Mouse (Mus musculus) brain, embryonic 14.5 days (tissue): ENCODE data around the gene Myl12a. TPM values are rescaled to one million over a fixed set of nuclear protein-coding genes. Genes with fewer than 3 reads are reported as not detected.

Experiments used
- DNase-seq: peaks from one replicate; pipeline ENCODE4 v3.0.0-alpha.2; 2011; ENCODE audit warnings: low read depth
- CTCF ChIP-seq: fragments of 200-500 bp; IDR thresholded peaks from 2 replicates; pipeline ENCODE4 v1.5.1; 2012; ENCODE audit warnings: inconsistent platforms, mild to moderate bottlenecking, moderate library complexity, borderline replicate concordance; ENCODE audit not compliant: insufficient read depth, insufficient read length; ENCODE audit errors: extremely low read depth
- POLR2A ChIP-seq: fragments of 200-500 bp; IDR thresholded peaks from 2 replicates; pipeline ENCODE4 v1.6.1; 2012; ENCODE audit warnings: mild to moderate bottlenecking, inconsistent platforms, borderline replicate concordance; ENCODE audit not compliant: poor library complexity, insufficient read depth, insufficient read length, severe bottlenecking; ENCODE audit errors: extremely low read depth
- polyA plus RNA-seq: library from polyadenylated mRNA; depleted of rRNA; stranded (reverse); fragments of >200 nt; gene quantifications from 2 replicates; pipeline ENCODE4 v1.2.3, GENCODE M21; 2012; rRNA removed

Myl12a gene
- 77.6 and 83.0 TPM in 2 replicates for polyA plus RNA-seq

- no peak for DNase-seq
- TF ChIP-seq POLR2A (no peak), CTCF (no peak)
Measured at GRCm38 (mm10) chr17:71002744-71003094, at the start of gene Myl12a. Myl12a (minus strand) TSS chr17:71002878.

DNA sequence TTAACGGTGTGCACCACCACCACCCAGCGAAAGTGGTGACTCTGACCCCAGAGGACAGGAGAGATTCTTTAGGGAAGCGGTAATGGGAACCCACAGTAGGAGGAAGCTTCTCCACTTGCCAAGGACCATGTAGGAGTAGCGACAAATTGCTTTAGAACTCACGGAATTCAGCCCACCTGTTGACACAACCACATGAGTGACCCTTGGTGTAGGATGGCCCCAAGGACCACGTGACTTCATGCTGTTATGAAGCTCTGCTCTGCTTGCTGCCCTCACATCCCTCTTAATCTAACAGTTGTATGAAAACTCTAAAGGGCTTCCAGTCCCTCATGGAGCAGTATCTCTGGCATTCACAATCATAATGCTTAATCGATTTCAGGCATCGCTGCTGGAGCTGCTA lies 46.6 kb upstream of the Myl12a start:
- TF ChIP-seq CTCF (no peak), POLR2A (no peak)
- no peak for DNase-seq

- TF ChIP-seq CTCF (no peak), POLR2A (no peak)
- DNase-seq, result no peak
Measured at GRCm38 (mm10) chr17:71046856-71047255, 44.2 kb upstream of the Myl12a start.

DNA sequence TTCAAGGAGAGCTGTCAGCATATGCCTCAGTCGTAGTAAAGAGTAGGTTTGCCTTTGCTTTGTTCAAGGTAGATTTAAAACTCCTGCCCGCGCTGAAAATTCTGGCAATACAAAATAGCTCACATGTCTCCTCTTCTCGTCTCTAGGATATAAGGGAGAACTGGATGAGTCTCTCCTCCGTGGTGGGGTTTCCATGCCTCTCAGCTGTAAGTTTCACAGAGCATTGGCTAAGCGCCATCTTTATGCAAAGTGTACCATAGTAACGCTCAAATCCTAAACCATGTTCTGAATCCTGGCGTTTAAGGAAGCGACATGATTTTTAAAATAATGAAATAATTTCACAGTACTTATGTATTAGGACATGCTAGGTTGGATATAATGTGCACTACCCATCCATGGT lies 42.9 kb upstream of the Myl12a start:
- no peak for DNase-seq
- TF ChIP-seq POLR2A, result no peak
- TF ChIP-seq CTCF, result no peak

DNA sequence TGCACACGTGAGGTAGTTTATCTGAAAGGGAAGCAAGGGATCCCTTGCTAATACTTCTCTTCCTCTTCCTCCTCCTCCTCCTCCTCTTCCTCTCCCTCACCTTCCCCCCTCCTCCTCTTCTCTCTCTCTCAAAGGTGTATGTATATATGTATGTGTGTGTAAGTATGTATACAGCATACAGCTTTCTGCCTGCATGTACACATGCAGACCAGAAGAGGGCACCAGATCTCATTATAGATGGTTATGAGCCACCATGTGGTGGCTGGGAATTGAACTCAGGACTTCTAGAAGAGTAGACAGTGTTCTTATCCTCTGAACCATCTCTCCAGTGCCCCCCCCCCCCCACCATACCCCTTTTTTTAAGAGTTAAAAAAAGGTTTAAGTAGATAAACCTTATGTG lies 40.0 kb upstream of the Myl12a start:
- DNase-seq, result no peak
- no peak for TF ChIP-seq POLR2A
- TF ChIP-seq CTCF, result no peak

GRCm38 (mm10) chr17:71040582-71040880 lies 37.9 kb upstream of the Myl12a start:
- DNase-seq, result no peak
- TF ChIP-seq POLR2A (no peak), CTCF (no peak)

GRCm38 (mm10) chr17:71039851-71040581 lies 37.3 kb upstream of the Myl12a start:
- DNase-seq, result peak; percentile 72
- TF ChIP-seq POLR2A (no peak), CTCF (no peak)

- no peak for DNase-seq
- TF ChIP-seq POLR2A (no peak), CTCF (no peak)
Measured at GRCm38 (mm10) chr17:71038812-71039211, 36.1 kb upstream of the Myl12a start.

- no peak for DNase-seq
- TF ChIP-seq CTCF (no peak), POLR2A (no peak)
Measured at GRCm38 (mm10) chr17:71037188-71037587, 34.5 kb upstream of the Myl12a start.

DNA sequence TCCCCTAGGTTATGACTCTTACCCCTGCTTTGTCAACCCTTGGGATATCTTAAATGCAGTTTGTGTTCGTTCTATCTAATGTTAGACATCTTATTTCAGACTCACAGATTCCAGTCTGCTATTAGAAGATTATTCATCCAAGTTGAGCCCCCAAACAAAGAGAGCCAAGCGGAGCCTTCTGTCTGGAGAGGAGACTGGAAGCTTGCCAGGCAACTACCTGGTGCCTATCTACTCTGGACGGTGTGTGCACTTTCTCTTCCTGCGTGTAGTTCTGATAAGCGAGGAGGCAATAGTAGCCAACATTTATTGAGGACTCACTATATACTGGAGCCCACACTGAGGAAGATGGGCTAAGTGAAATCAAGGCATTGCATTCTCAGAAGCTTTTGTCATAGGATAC lies 31.8 kb upstream of the Myl12a start:
- DNase-seq, result no peak
- no peak for TF ChIP-seq CTCF
- TF ChIP-seq POLR2A, result no peak

DNA sequence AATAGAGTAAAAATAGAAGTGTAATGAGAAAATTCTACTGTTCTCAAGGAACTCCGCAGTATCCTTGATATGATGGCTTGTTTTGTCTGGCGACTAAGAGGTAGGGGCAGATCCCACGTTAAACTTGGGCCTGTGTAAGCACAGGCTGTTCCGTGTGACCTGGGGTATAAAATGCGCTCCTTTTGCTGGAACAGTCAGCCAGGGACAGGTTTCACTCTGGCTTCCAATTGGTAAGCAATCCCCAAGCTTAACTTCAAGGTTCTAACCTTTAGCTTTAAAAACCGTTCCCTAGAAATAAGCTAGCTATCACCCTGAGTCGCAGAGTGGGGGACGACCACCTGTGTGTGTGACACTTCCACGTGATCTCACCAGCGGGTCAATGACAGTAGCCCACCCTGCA lies 30.0 kb upstream of the Myl12a start:
- TF ChIP-seq POLR2A, result no peak
- TF ChIP-seq CTCF, result no peak
- DNase-seq, result no peak

DNA sequence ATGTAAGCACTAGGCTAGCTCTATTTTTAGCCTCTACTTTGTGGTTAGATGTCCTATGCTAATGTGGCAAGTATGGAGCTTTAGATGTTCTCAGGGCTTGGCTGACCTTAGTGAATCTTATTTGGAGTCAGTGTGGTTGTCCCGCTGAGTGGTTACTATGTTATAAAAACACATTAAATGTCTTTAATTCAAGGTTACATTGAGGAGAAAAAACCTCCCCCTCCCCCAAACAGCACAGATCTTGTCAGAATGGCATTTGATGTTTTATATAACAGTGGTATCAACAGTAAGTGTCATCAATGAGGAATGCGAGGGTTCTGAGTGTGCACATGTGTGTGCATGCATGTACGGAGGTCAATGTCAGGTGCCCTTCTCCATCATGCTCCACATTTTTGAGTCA lies 24.5 kb upstream of the Myl12a start:
- TF ChIP-seq POLR2A, result no peak
- no peak for TF ChIP-seq CTCF
- DNase-seq, result no peak
